Mouse (Mus musculus) mammary gland, adult 2 months (tissue): Measurements from ENCODE around the gene Ubd. TPM values are rescaled to one million over a fixed set of nuclear protein-coding genes. Genes with fewer than 3 reads are reported as not detected.

Experiments
- polyA plus RNA-seq: library from polyadenylated mRNA; depleted of rRNA; stranded (reverse); fragments of >200 nt; gene quantifications from 2 replicates; pipeline ENCODE4 v1.2.3, GENCODE M21; 2012; ENCODE audit warnings: low replicate concordance; rRNA removed

The Ubd gene
- polyA plus RNA-seq: 4.3 and 5.8 TPM in 2 replicates

DNA sequence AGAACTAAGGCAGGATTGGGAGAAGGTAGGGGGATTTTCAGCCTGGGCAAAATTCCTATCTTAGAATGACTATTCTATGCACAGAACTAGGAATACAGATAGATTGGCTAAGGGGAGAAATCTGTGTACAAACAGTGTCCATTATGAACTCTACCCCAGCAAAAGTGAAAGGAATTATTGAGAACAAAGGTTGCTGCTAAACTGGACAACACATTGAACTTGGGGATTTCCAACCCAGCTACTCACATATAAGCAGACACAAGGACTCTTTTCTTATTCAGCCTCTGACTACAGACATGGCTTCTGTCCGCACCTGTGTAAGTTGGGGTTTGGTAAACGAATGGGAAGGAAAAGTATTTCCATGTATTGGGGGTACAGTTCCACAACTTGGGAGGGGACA is at the start of gene Ubd:
Gene Ubd (plus strand): TSS at position 237 of the 400 bp plus-strand sequence.

DNA sequence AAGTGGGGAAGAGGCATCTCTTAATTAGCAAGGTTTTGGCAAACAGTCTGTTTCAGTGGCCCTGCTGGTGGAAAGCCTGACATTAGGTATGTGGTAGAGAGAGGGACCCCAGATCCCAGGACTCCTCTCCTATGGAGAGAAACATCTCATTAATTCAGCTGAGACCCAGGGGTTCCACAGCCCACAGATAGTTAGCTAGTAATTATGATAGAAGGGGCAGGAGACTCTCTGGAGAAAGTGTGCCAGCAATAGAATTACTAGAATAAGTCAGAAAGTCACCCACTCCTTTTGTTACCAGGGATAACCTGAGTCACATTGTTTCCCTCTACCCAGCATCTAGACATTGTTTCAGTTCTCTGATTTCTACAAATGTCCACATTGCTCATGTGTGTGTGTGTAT is 32.3 kb upstream of the Ubd start, which contains the start of gene Olfr93:
Gene Olfr93 (minus strand): TSS at position 101 of the 400 bp plus-strand sequence.

DNA sequence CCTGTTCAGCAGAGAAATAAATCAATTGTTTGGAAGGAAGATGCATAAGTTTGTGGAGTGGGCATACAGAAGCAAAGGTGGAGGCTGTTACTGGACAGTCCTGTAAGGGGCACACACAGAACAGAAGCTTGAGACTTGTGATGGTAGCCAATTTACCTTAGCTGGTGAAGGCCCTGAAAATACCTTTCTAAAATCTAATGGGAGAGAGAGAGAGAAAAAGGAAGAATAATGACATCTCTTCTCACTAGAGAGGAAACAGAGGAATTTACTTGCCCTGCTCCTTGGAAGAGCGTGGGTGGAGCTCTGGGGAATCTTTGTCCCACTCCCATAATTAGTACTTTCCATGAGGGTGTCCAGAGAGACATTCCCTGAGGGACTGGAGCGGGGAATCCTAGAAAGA is 7.2 kb downstream of the Ubd start, which contains the start of gene Olfr94:
Gene Olfr94 (minus strand): TSS at position 101 of the 400 bp plus-strand sequence.

DNA sequence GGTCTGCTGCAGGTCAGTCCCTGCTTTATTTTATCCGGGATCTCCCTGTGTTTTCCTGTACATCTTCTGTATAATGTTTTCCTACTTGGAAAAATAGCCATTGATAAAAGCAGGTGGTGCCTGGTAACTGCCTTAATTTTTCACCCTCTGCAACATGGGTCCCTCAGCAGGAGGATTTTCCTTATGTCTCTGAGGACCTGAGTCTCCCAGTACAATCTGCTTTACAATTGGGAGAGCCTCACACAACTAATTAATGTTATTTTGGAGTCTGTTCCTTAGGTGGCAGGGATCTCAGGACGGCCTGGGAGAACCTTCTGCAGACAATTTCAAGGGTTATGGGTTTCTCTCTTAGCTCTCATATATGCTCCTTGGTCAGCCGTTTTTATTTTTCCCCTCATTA is 19.3 kb downstream of the Ubd start, which contains the start of gene Olfr95:
Gene Olfr95 (minus strand): TSS at position 101 of the 400 bp plus-strand sequence.

DNA sequence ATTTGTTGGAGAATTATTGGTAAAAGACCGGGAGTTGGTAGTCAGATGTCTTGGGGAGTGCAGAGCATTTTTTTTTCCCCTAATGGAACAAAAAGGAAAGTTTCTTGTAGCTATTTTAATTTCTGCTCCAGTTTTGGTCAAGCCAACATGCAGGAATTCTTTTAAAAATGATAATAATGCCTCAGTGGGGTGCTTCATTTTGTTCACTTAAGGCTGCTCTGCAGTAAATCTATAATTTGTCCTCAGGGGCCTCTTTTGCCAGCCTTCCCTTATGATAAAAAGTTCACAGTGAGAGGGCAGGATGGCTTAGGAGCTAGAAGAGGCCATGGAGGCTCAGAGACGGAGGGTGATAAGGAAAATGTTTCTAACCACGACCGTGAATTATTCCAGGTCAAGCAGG is 26.2 kb downstream of the Ubd start, which contains the start of gene Olfr96:
Gene Olfr96 (plus strand): TSS at position 301 of the 400 bp plus-strand sequence.

DNA sequence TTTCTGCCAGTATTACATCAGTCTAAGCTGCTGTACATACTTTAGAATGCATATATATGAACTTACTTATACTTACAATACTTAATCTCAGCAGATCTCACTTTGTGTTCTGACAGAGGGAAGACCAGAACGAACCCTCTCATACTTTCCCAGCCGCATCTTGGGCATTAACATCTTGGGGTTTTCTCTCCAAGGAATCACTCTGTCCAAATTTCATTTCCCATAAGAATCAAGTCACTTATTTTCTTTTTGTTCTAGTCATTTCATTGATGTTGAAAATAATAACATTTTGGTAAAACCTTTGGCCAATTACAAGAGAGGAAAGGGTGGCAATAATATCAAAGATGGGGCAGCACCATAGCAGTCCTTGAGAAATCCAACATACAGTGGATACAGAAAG is 43.5 kb downstream of the Ubd start, which contains the start of gene Olfr97:
Gene Olfr97 (minus strand): TSS at position 101 of the 400 bp plus-strand sequence.

Other genes with a start within 250 kb of the Ubd start
- gene Ppp1r11, start 242.2 kb upstream of the Ubd start, polyA plus RNA-seq: 36.0 and 37.2 TPM in 2 replicates
- gene Znrd1, start 235.3 kb upstream of the Ubd start, polyA plus RNA-seq: 19.6 and 23.2 TPM in 2 replicates
- 0.75 and 3.1 TPM in 2 replicates for gene Znrd1as, start 235.3 kb upstream of the Ubd start, polyA plus RNA-seq
- gene 2410137M14Rik, start 212.7 kb upstream of the Ubd start, polyA plus RNA-seq: not detected in 2 replicates
- 0.14 and 0.27 TPM in 2 replicates for gene H2-M5, start 204.4 kb upstream of the Ubd start, polyA plus RNA-seq
- 1.8 and 3.7 TPM in 2 replicates for gene Zfp57, start 192.7 kb upstream of the Ubd start, polyA plus RNA-seq
- gene Mog, start 170.5 kb upstream of the Ubd start, polyA plus RNA-seq: 0.06 TPM in 1 of 2 replicates, not detected in the other
- 29.6 and 40.7 TPM in 2 replicates for gene Gabbr1, start 147.9 kb upstream of the Ubd start, polyA plus RNA-seq
- gene Olfr90, start 105.4 kb upstream of the Ubd start, polyA plus RNA-seq: not detected in 2 replicates
- gene Olfr91, start 95.6 kb upstream of the Ubd start, polyA plus RNA-seq: not detected in 2 replicates
- gene Olfr92, start 73.8 kb upstream of the Ubd start, polyA plus RNA-seq: not detected in 2 replicates
- gene Olfr93, start 32.4 kb upstream of the Ubd start, polyA plus RNA-seq: not detected in 2 replicates
- gene Olfr94, start 7.1 kb downstream of the Ubd start, polyA plus RNA-seq: not detected in 2 replicates
- gene Olfr95, start 19.2 kb downstream of the Ubd start, polyA plus RNA-seq: not detected in 2 replicates
- gene Olfr96, start 26.3 kb downstream of the Ubd start, polyA plus RNA-seq: not detected in 2 replicates
- not detected in 2 replicates for gene Olfr97, start 43.4 kb downstream of the Ubd start, polyA plus RNA-seq
- not detected in 2 replicates for gene Olfr98, start 69.9 kb downstream of the Ubd start, polyA plus RNA-seq
- 16.8 and 24.2 TPM in 2 replicates for gene H2-M3, start 76.3 kb downstream of the Ubd start, polyA plus RNA-seq
- gene Olfr99, start 89.6 kb downstream of the Ubd start, polyA plus RNA-seq: not detected in 2 replicates
- gene Olfr101, start 110.4 kb downstream of the Ubd start, polyA plus RNA-seq: not detected in 2 replicates
- not detected in 2 replicates for gene Olfr102, start 123.2 kb downstream of the Ubd start, polyA plus RNA-seq
- gene Olfr103, start 145.8 kb downstream of the Ubd start, polyA plus RNA-seq: not detected in 2 replicates
- not detected in 2 replicates for gene Olfr104-ps, start 165.7 kb downstream of the Ubd start, polyA plus RNA-seq
- not detected in 2 replicates for gene Olfr105-ps, start 185.1 kb downstream of the Ubd start, polyA plus RNA-seq
- not detected in 2 replicates for gene Olfr106-ps, start 196.5 kb downstream of the Ubd start, polyA plus RNA-seq
- gene Olfr107, start 205.3 kb downstream of the Ubd start, polyA plus RNA-seq: not detected in 2 replicates